Mouse (Mus musculus): ENCODE data around the gene Carnmt1. TPM values are rescaled to one million over a fixed set of nuclear protein-coding genes. Genes with fewer than 3 reads are reported as not detected.

Gene Carnmt1
- polyA plus RNA-seq (2017; shearing (Covaris generic)): 1 to 10 TPM; 2.2 to 3.5 TPM

GRCm38 (mm10) chr19:18670608-18671007 lies at the start of gene Carnmt1:
Carnmt1 (plus strand) TSS chr19:18670764.
- ATAC-seq: peak; percentile 97

- no peak for ATAC-seq
Observed at GRCm38 (mm10) chr19:18623894-18624293, 46.7 kb upstream of the Carnmt1 start.

DNA sequence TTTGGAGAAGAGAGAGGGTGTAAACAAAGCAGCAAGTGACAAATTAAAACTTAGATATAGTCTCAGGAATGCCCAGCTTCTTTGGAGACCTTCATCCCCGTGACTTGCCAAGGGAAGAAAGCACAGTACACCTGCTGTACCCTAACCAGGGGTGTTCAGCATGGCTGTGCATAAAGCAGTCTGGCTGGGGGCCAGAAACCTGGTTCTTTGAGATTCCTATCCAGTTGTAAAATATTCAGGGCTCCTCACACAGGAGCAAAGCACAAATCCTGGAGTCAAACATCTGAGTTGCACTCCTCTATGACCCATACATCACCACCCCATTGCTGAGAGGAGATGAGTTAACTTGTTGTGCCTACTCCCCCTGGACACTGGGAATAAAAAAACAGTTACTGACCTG lies 41.0 kb upstream of the Carnmt1 start:
- ATAC-seq: no peak

DNA sequence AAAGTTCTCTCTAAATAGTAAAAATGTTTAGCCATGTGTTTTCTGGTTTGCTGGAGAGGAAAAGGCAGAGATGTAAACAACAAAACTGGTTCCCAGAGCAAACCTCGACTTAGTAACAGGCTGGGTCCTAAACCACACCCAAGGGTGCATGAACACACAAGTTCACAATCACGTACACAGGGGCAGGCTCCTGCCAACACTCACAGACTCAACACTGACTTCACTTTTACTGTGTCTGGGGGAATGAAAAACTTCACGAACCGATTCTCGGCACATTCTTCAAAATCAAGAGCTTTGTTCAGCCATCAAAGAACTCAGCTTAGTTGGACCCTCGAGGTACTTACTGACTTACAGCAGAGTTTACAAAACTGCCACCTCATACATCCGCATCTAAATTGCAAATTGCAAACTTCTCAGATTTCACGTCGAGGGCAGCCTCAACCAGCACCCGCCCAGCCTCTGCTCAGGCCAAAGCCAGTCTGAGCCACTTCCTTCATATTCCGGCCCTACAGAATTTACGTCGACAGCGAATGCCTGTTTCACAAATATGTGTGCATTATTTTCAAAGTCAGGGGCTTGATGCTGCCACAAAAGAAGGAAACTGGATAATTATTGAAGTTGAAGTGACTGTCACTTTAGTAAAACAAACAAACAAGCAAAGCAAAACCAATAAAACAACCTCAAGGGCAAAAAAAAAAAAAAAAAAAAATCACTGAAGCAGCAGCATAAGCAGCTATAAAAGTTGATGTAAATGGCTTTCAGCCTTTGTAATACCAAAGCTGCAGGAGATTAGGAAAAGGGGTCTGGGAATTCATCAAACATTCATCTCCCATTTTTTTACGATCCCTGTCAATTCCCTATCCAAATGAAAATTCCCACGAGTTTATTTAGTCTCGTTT lies 40.1 kb upstream of the Carnmt1 start:
- ATAC-seq: no peak

GRCm38 (mm10) chr19:18631161-18631643 lies 39.4 kb upstream of the Carnmt1 start:
- ATAC-seq: peak; percentile 38

- ATAC-seq: peak; percentile 92
Observed at GRCm38 (mm10) chr19:18631644-18632219, 38.8 kb upstream of the Carnmt1 start, which contains the start of the genes Ostf1 and Nmrk1. Ostf1 (minus strand) TSS chr19:18631823. Nmrk1 (plus strand) TSS chr19:18631950.

- ATAC-seq: no peak
Observed at GRCm38 (mm10) chr19:18632231-18633185, 38.1 kb upstream of the Carnmt1 start.

- no peak for ATAC-seq
Observed at GRCm38 (mm10) chr19:18637954-18638353, 32.6 kb upstream of the Carnmt1 start.

DNA sequence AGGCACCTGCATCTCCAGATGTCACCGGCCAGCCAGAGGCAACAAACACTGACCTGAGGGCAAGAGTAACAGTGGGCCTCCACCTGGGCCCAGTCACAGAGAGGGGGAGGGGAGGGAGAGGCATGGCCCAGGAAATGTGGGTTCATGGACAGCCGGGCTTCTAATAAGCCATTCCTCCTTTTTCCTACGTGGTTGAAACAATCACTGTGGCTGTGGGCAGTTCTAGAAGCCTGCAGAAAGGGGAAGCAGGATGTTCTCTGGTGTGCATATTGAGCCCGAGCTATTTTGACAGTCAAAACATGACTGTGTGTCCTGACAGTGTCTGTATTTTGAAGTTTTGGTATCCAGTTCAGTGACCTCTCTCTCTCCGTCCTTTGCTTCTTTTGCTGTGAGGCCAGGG lies 31.6 kb upstream of the Carnmt1 start:
- no peak for ATAC-seq

- ATAC-seq: peak; percentile 82
Observed at GRCm38 (mm10) chr19:18639552-18639951, 31.0 kb upstream of the Carnmt1 start.

- ATAC-seq: no peak
Observed at GRCm38 (mm10) chr19:18641001-18641400, 29.6 kb upstream of the Carnmt1 start.

DNA sequence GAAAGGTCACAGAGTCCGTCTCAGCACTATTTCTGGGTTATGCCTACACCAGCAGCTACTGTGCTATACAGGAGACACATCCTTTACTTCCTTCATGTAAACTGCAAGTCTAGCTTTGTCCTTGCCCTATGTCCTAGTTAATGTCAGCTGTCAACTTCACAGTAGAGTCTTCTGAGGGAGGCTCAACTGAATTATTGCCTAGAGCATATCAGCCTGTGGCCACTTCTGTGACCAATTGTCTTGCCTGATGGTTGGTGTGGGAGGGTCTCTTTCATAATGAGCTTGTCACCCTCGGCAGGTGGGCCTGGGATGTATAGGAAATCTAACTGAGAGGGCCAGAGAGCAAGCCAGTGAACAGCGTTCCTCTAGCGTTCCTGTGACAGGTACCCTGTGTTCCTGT lies 27.2 kb upstream of the Carnmt1 start:
- no peak for ATAC-seq

DNA sequence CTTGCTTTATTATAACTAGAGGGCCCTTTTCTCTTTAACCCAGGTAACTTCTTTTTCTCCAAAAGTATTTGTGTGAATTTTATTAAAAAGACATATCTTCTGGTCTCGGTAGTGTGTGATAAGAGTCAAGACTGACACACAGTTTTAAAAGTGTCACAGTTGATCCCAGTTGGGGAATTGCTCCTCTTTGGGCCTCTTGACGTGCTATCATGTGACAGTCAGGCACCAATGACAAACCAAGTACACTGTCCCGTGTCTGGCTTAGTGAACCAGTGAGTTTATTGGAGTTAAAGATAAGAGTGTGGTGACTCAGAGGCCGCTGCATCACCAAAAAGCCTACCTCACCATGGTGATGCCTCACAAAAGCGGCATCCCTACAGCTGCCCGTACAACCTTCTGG lies 26.5 kb upstream of the Carnmt1 start:
- no peak for ATAC-seq

GRCm38 (mm10) chr19:18646397-18646796 lies 24.2 kb upstream of the Carnmt1 start:
- peak; percentile 61 for ATAC-seq

- ATAC-seq: peak; percentile 64
Observed at GRCm38 (mm10) chr19:18646853-18647420, 23.6 kb upstream of the Carnmt1 start.

DNA sequence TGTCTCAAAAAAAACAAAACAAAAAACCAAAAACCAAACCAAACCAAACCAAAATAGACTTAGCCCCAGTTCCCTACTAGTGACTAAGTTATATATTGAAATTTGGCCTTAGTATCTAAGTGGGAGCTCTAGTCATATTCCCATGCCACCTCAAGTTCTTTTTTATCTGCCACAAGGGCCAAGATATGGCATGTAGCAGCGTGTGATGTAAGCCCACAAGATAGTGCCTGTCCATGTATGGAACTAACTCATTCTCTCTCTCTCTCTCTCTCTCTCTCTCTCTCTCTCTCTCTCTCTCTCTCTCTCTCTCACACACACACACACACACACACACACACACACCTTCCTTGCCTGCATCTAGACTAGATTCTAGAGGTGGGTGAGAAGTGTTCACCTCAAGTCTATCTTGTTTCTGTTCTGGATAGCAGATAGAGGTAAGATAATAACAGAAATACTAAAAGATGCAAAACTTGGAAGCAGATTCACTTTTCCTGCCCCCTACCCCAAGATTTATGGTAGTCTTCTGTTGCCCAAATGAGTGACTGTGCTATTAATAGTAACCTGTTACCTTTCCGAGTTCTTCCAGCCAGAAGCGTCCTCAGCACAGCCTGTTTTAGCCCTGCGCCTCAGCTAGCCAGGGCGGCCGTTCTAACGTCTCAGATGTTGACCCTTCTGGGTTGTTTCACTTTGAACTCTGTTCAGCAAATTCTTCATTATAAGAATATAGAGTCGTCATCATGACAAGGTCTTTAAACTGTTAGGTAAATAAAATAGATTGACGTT lies 22.6 kb upstream of the Carnmt1 start:
- no peak for ATAC-seq

GRCm38 (mm10) chr19:18648558-18648945 lies 22.0 kb upstream of the Carnmt1 start:
- ATAC-seq: no peak

GRCm38 (mm10) chr19:18649955-18650354 lies 20.6 kb upstream of the Carnmt1 start:
- no peak for ATAC-seq

GRCm38 (mm10) chr19:18650473-18650872 lies 20.1 kb upstream of the Carnmt1 start:
- ATAC-seq: no peak

DNA sequence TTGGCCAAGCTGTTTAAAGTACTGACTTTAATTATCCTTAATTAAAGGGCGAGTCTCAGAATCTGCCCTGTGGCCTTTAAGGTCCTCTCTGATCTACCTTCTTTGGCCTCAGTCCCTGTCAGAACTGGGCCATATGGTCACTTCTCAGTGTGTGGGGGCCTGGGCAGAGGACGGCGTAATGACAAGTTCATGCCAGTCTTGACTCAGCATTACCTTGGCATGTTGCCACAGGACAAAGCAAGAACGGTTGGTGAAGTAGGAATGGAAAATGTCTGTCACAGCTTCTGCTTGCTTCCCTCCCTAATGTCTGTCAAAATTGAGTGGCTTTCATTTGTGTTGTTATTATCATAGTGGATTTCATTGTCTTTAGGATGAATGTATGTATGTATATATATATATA lies 18.0 kb upstream of the Carnmt1 start:
- ATAC-seq: no peak

DNA sequence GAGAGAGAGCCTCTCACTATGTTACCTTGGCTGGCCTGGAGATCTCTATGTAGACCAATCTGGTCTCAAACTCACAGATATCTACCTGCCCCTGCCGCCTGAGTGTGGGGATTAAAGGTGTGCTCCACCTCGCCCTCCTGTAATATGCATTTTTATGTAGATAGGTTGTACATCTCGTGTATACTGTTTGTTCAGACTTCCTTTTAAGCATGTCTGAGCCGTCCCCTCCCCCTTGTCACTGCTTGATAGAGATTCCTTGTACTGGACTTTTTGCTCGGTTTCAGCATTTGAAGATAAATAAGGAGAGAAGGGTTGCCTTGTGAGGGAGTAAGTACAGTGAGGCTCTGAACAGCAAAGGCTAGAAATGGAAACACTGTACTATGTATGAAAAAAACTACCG lies 17.5 kb upstream of the Carnmt1 start:
- no peak for ATAC-seq
